Mouse (Mus musculus) lung, embryonic 16.5 days (tissue): ENCODE measurements around the gene Tbx1. TPM values are rescaled to one million over a fixed set of nuclear protein-coding genes. Genes with fewer than 3 reads are reported as not detected.

Experiments
- ATAC-seq: fragments of 200-750 bp; cut with Nextera tagmentation; 2 replicates; pipeline ENCODE4 v1.8.0; 2017; ENCODE audit warnings: low read depth, mild to moderate bottlenecking, moderate library complexity
- H3K27ac ChIP-seq: fragments of 300-500 bp; sonication (generic); 2 replicates; pipeline ENCODE4 v1.5.1; 2014; ENCODE audit warnings: mild to moderate bottlenecking, control low read depth, low read length
- H3K27me3 ChIP-seq: fragments of 300-500 bp; sonication (generic); 2 replicates; pipeline ENCODE4 v1.6.1; 2014; ENCODE audit warnings: low read depth, low read length, mixed read lengths; ENCODE audit not compliant: control insufficient read depth, insufficient read depth
- H3K36me3 ChIP-seq: fragments of 300-500 bp; sonication (generic); 2 replicates; pipeline ENCODE4 v1.6.1; 2014; ENCODE audit warnings: low read length; ENCODE audit not compliant: control insufficient read depth, insufficient read depth
- H3K4me1 ChIP-seq: fragments of 300-500 bp; sonication (generic); replicated peaks from 2 replicates; pipeline ENCODE4 v1.6.1; 2014; ENCODE audit warnings: low read length, mixed read lengths; ENCODE audit not compliant: control insufficient read depth, insufficient read depth
- H3K4me2 ChIP-seq: fragments of 300-500 bp; sonication (generic); 2 replicates; pipeline ENCODE4 v1.6.1; 2014; ENCODE audit warnings: low read depth, low read length, control low read depth
- H3K4me3 ChIP-seq: fragments of 300-500 bp; sonication (generic); 2 replicates; pipeline ENCODE4 v1.5.1; 2014; ENCODE audit warnings: mild to moderate bottlenecking, low read length, control low read depth
- H3K9ac ChIP-seq: fragments of 300-500 bp; sonication (generic); 2 replicates; pipeline ENCODE4 v1.6.1; 2014; ENCODE audit warnings: low read length, control low read depth
- H3K9me3 ChIP-seq: fragments of 300-500 bp; sonication (generic); 2 replicates; pipeline ENCODE4 v1.6.1; 2016; ENCODE audit warnings: low read length; ENCODE audit not compliant: control insufficient read depth
- WGBS: fragments of 180-500 bp; shearing (Covaris S2); extraction: QIAGEN DNeasy Blood & Tissue Kit; methylation state at CpG from one replicate; pipeline ENCODE4 v1.1.7; 2014; 5-methylcytosine and 5-hydroxymethylcytosine counted together
- polyA plus RNA-seq: library from polyadenylated mRNA; unstranded; fragments of >200 nt; fragmentation: Nextera tagmentation; extraction: Ambion mirVana; gene quantifications from 2 replicates; pipeline ENCODE4 v1.2.1, GENCODE M21; 2015

The Tbx1 gene
- polyA plus RNA-seq, 1 experiment from 2014 or later, result 5.5 TPM

- Histone ChIP-seq H3K4me2 (peak overlapping the region; percentile 84), H3K27ac (no peak overlapping the region), H3K4me1 (peaks cover 19% of the 10 kb centered on the region), H3K9ac (peak overlapping the region; percentile 83), H3K27me3 (peaks cover 9% of the 10 kb centered on the region), H3K36me3 (no peaks in the 10 kb centered on the region), H3K4me3 (peak overlapping the region; percentile 78), H3K9me3 (no peaks in the 10 kb centered on the region)
- 50% methylated on average over 5 of the region's 5 CpGs for WGBS
- no peak for ATAC-seq
Observed at GRCm38 (mm10) chr16:18630291-18630690, 39.8 kb upstream of the Tbx1 start.

- peak within 1 kb of the TSS; percentile 84 for H3K4me2 ChIP-seq
- H3K9me3 ChIP-seq, result no peaks in the 10 kb centered on the region
- H3K9ac ChIP-seq, result peak within 1 kb of the TSS; percentile 83
- H3K4me3 ChIP-seq, result peak within 1 kb of the TSS; percentile 78
- peaks cover 19% of the 10 kb centered on the region for H3K4me1 ChIP-seq
- H3K27me3 ChIP-seq, result peaks cover 16% of the 10 kb centered on the region
- under 1% methylated on average over 55 of the region's 93 CpGs for WGBS
- ATAC-seq, result peak; percentile 63
- no peak within 1 kb of the TSS for H3K27ac ChIP-seq
- no peaks in the 10 kb centered on the region for H3K36me3 ChIP-seq
Observed at GRCm38 (mm10) chr16:18629390-18630231, 39.1 kb upstream of the Tbx1 start, which contains the start of gene Sept5. Gene Sept5 (minus strand): TSS chr16:18629954.

GRCm38 (mm10) chr16:18628948-18629340 is 38.5 kb upstream of the Tbx1 start:
- Histone ChIP-seq H3K4me3 (peak overlapping the region; percentile 78), H3K36me3 (no peaks in the 10 kb centered on the region), H3K9ac (peak overlapping the region; percentile 83), H3K9me3 (no peaks in the 10 kb centered on the region), H3K27me3 (peaks cover 23% of the 10 kb centered on the region), H3K4me2 (peak overlapping the region; percentile 84), H3K4me1 (peaks cover 19% of the 10 kb centered on the region), H3K27ac (no peak overlapping the region)
- ATAC-seq, result no peak
- WGBS, result 40% methylated on average over 2 of the region's 2 CpGs

GRCm38 (mm10) chr16:18628206-18628947 is 37.9 kb upstream of the Tbx1 start:
- 72% methylated on average over 7 of the region's 7 CpGs for WGBS
- Histone ChIP-seq H3K4me2 (peak overlapping the region; percentile 84), H3K27ac (no peak overlapping the region), H3K36me3 (no peaks in the 10 kb centered on the region), H3K9ac (peak overlapping the region; percentile 83), H3K9me3 (no peaks in the 10 kb centered on the region), H3K4me1 (peaks cover 19% of the 10 kb centered on the region), H3K4me3 (peak overlapping the region; percentile 78), H3K27me3 (peaks cover 29% of the 10 kb centered on the region)
- ATAC-seq, result no peak

GRCm38 (mm10) chr16:18627163-18627562 is 36.7 kb upstream of the Tbx1 start:
- ATAC-seq, result no peak
- Histone ChIP-seq H3K9ac (no peak overlapping the region), H3K4me2 (no peak overlapping the region), H3K27ac (no peak overlapping the region), H3K9me3 (no peaks in the 10 kb centered on the region), H3K36me3 (no peaks in the 10 kb centered on the region; the same call in 1 of the 2 replicates), H3K4me3 (no peak overlapping the region), H3K4me1 (peaks cover 19% of the 10 kb centered on the region), H3K27me3 (peaks cover 41% of the 10 kb centered on the region)
- WGBS, result 53% methylated on average over 3 of the region's 3 CpGs

GRCm38 (mm10) chr16:18626376-18626878 is 36.0 kb upstream of the Tbx1 start, which contains the start of gene Gm49601:
Gene Gm49601 (minus strand): TSS chr16:18626427.
- ATAC-seq, result peak; percentile 56

GRCm38 (mm10) chr16:18625791-18626311 is 35.4 kb upstream of the Tbx1 start:
- WGBS, result 23% methylated on average over 26 of the region's 26 CpGs
- Histone ChIP-seq H3K4me1 (peaks cover 26% of the 10 kb centered on the region), H3K27ac (no peak overlapping the region), H3K4me2 (peak overlapping the region; percentile 94), H3K4me3 (peak overlapping the region; percentile 56), H3K27me3 (peaks cover 54% of the 10 kb centered on the region), H3K36me3 (no peaks in the 10 kb centered on the region; the same call in 1 of the 2 replicates), H3K9ac (peak overlapping the region; percentile 62), H3K9me3 (no peaks in the 10 kb centered on the region)
- ATAC-seq, result peak; percentile 3; the same call in 1 of the 2 replicates

More at GRCm38 (mm10) chr16:18626376-18626878, 36.0 kb upstream of the Tbx1 start, which contains the start of gene Gm49601:
- Histone ChIP-seq H3K4me1 (peaks cover 20% of the 10 kb centered on the region), H3K27me3 (peaks cover 48% of the 10 kb centered on the region), H3K4me3 (peak within 1 kb of the TSS; percentile 56), H3K36me3 (no peaks in the 10 kb centered on the region; the same call in 1 of the 2 replicates), H3K9ac (peak within 1 kb of the TSS; percentile 62), H3K4me2 (peak within 1 kb of the TSS; percentile 94), H3K9me3 (no peaks in the 10 kb centered on the region), H3K27ac (no peak within 1 kb of the TSS)
- WGBS, result 0% methylated on average over 29 of the region's 65 CpGs

- no peaks in the 10 kb centered on the region; the same call in 1 of the 2 replicates for H3K36me3 ChIP-seq
- peaks cover 61% of the 10 kb centered on the region for H3K27me3 ChIP-seq
- WGBS, result 61% methylated on average over 14 of the region's 14 CpGs
- peaks cover 30% of the 10 kb centered on the region for H3K4me1 ChIP-seq
- no peak overlapping the region for H3K27ac ChIP-seq
- no peak for ATAC-seq
- H3K4me2 ChIP-seq, result no peak overlapping the region
- H3K9ac ChIP-seq, result no peak overlapping the region
- H3K9me3 ChIP-seq, result no peaks in the 10 kb centered on the region
- no peak overlapping the region for H3K4me3 ChIP-seq
Observed at GRCm38 (mm10) chr16:18625097-18625496, 34.6 kb upstream of the Tbx1 start.
